Mouse (Mus musculus) retina, postnatal 7 days (tissue): ENCODE results near the gene Prim1.
A peak's percentile ranks its signal among the peaks of the same experiment; 100 is the strongest.
"Not testable (repeated sequence)": the region's sequence is repeated elsewhere in the genome, so short reads cannot be mapped to it uniquely, and the experiment has no call there.

Source experiments
- DNase-seq: peaks from one replicate; pipeline ENCODE4 v3.0.0-alpha.2; 2012; ENCODE audit warnings: low read depth, low spot score

Gene Prim1

DNA sequence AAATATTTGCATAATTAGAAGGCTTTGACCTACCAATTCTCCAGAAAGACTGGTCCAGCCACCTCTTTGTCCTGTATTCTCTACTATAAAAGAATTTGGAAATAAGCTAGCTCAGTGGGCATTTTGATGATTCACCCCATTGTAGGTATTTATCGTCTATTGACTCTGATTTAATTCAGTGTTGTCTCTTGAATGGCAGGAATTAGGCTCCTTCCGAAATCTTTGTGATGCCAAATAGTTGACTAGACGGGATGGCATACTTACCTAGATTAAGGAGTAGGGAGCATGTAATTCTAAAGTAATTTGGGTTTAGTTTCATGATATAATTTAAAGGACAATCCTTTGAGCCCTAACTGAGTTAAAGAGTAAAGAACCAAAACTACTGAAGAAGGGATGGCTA is 23.0 kb downstream of the Prim1 start:
- DNase-seq = no peak

DNA sequence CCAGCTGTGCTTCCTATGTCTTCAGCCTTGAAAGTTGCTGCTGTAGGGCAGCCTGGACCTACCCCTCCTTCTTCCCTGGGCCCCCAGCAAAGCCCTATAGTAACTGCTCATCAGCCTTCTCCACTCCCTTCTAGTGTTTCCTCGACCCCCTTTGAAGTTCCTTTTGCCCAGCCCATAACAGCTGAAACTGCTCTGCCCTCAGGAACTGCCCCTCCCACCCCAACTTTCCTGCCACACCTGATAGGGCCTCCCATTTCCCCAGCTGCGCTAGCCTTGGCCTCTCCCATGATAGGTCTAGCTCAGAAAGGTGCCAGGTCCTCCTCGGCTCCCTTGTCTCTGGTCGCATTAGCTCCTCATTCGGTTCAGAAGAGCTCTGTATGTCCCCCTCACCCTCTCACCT is 24.2 kb downstream of the Prim1 start:
- no peak for DNase-seq

- DNase-seq = no peak
Measured at GRCm38 (mm10) chr10:128039858-128040257, 24.9 kb downstream of the Prim1 start.

DNA sequence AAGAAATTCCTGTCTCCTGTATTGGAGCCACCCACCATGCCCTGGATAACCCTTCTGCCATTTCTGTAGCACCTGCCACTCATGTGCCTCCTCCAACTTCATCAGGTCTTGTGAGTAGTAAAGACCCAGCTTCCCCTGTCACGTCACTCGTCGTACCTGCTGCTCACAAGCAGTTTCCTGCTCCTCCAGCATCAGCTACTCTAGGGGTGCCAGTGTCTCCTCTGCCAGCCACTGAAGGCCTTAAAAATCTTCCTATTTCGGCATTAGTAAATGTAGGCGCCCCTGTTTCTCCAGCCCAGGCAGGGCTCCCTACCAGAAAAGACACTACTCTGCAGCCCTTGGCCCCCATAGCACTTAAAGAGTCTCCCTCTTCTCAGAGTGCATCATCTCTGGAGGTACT is 25.3 kb downstream of the Prim1 start:
- no peak for DNase-seq

DNA sequence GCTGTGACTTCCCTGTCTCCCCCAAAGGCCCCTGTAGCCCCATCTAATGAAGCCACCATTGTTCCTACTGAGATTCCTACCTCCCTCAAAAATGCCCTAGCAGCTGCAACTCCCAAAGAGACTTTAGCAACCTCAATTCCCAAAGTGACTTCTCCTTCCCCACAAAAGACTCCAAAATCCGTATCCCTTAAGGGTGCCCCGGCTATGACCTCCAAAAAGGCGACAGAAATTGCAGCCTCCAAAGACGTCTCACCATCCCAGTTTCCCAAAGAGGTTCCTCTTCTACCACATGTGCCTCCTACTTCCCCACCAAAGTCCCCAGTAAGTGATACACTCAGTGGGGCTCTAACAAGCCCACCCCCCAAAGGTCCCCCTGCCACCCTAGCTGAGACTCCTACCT is 26.7 kb downstream of the Prim1 start:
- DNase-seq = no peak

- DNase-seq = no peak
Measured at GRCm38 (mm10) chr10:128042466-128042865, 27.5 kb downstream of the Prim1 start.

GRCm38 (mm10) chr10:128043041-128043835 is 28.3 kb downstream of the Prim1 start:
- DNase-seq = no peak

GRCm38 (mm10) chr10:128048157-128048556 is 33.2 kb downstream of the Prim1 start:
- DNase-seq = no peak

DNA sequence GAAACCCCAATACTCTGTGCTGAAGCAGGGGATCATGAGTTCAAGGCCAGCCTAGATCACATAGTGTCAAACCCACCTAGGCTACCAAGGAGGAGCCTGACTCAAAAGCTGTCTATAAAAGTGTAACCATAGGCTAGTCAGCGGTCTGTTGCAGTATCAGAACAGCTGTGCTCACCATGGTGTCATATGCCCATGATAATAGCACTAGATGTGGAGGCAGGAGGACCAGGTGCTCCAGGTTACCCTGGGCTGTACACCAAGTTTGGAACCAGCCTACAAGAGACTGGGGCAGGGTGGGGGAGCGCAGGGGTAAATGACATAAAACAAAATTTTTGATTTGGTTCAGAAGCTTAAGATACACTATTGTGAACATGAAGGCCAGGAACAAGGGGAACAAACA is 34.8 kb downstream of the Prim1 start:
- DNase-seq = no peak

DNA sequence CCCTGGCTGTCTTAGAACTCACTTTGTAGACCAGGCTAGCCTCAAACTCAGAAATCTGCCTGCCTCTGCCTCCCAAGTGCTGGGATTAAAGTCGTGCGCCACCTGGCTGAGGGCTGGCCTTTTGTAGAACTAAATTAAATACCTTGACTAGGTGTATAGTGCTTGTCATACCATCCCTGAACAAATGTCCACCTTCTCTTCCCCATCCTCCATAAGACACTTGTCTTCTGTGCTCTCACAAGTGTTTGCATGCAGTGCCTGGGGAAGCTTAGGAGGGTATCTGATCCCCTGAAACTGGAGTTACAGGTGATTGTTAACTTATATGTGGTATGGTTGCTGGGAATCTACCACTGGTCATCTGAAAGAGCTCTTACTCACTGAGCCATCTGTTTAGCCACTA is 35.4 kb downstream of the Prim1 start:
- DNase-seq = no peak

- DNase-seq = no peak
Measured at GRCm38 (mm10) chr10:128051589-128051988, 36.6 kb downstream of the Prim1 start.

- not testable (repeated sequence) for DNase-seq
Measured at GRCm38 (mm10) chr10:128052136-128052535, 37.2 kb downstream of the Prim1 start.

- DNase-seq = no peak
Measured at GRCm38 (mm10) chr10:128053001-128053400, 38.0 kb downstream of the Prim1 start.

DNA sequence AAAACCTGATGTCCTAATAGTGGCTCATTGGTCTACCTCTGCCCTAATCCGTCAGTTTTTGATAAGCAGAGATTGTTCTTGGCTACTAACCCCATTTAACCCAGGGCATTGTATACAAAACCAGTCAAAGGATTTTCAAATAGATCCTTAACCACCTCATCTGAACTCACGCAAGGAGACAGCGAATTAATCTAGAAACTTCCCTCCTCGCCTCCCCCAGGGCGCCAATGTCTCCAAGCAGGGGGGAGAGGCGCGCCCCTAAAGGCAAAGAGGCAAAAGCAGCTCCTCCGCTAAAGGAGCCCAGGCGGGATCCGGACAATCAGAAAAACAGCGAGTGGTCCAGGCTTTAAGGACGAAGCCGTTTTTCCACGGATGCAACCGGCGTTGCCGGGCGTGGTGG is 43.2 kb downstream of the Prim1 start:
- no peak for DNase-seq

DNA sequence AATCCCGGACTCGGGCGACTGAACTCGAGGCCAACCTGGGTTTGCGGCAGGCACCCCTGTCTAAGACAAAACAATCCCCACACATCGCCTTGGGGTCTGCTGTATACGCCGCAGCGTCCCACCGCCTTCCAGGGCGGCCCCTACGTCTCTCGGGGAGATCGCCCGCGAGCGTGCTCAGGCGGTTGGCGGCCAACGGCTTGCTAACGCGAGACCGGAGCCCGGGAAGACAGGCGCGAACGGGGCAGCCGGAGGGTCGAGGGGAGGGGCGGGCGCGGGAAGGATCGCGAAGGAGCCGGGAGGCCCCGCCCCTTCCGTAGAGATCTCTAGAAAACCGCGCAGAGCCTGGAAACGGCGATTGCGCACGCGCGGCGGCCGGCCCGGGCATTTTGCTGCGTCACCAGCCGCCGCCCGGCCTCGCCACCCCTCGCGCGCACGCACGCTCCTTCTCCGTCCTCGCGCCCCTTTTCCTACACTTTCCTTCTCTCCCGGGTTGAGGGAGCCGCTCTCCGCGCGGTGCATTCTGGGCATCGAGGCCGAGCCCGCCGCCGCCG is 43.7 kb downstream of the Prim1 start, which contains the start of gene Ptges3:
Gene Ptges3, plus strand, starts transcription at position 354 of the 551 bp plus-strand sequence.
- peak; percentile 93 for DNase-seq

GRCm38 (mm10) chr10:128059207-128059981 is 44.4 kb downstream of the Prim1 start:
- DNase-seq = no peak

GRCm38 (mm10) chr10:128061109-128061508 is 46.1 kb downstream of the Prim1 start:
- no peak for DNase-seq

GRCm38 (mm10) chr10:128062221-128062989 is 47.4 kb downstream of the Prim1 start:
- DNase-seq = no peak

- no peak for DNase-seq
Measured at GRCm38 (mm10) chr10:128066072-128066471, 51.1 kb downstream of the Prim1 start.

- no peak for DNase-seq
Measured at GRCm38 (mm10) chr10:128069201-128069600, 54.2 kb downstream of the Prim1 start.

- DNase-seq = not testable (repeated sequence)
Measured at GRCm38 (mm10) chr10:128070432-128070831, 55.5 kb downstream of the Prim1 start.

DNA sequence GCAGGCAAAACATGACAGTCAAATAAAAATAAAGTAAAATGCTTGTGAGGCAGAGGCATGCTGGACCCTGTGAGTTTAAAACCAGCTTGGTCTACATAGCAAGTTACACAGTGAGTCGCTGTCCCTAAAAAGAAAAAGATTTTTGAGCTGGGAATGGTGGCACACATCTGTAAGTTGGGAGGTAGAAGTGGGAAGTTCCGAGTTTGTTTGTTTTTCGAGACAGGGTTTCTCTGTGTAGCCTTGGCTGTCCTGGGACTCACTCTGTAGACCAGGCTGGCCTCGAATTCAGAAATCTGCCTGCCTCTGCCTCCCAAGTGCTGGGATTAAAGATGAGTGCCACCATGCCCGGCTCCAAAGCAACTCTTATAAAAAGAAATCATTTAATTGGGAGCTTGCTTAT is 63.3 kb downstream of the Prim1 start:
- not testable (repeated sequence) for DNase-seq
